8 mouse cellular contexts compared by ENCODE assay signal in genomic region chr10:127048608-127049394, GRCm38 (mm10). TPM values are rescaled to one million over a fixed set of nuclear protein-coding genes. Genes with fewer than 3 reads are reported as not detected.
DNase-seq lines count a peak whose midpoint lies in the region; ATAC-seq and TF ChIP-seq lines count a peak whose summit lies in the region.

No protein-coding gene starts in this region.

- peak; percentile 52 for TF ChIP-seq CTCF in layer of hippocampus, adult 2 months (conservative IDR thresholded peaks at IDR 0.05)

- no peak overlapping the region for H3K27ac ChIP-seq in layer of hippocampus, adult 2 months
- no peak overlapping the region for H3K27ac ChIP-seq in hindbrain, embryonic 14.5 days
- no peak overlapping the region for H3K27ac ChIP-seq in midbrain, embryonic 16.5 days (ENCODE audit: low read length)

- H3K4me2 ChIP-seq in hindbrain, embryonic 14.5 days (replicated peaks) = no peak overlapping the region
- no peak overlapping the region for H3K4me2 ChIP-seq in midbrain, embryonic 16.5 days (ENCODE audit: low read length)

- peak; percentile 34 for DNase-seq in CD4-positive, CD25-positive, alpha-beta regulatory T cell, adult 2 months (ENCODE audit: low read depth, low spot score)
- DNase-seq in layer of hippocampus, adult 2 months (ENCODE audit: low spot score in 2 of 2) = no peak
- no peak for DNase-seq in layer of hippocampus, adult 9-11 months
- DNase-seq in hindbrain, embryonic 14.5 days (ENCODE audit: low spot score) = no peak
- no peak for DNase-seq in right cerebral cortex, postnatal 10 days (ENCODE audit: low spot score in 2 of 2)
- no peak for DNase-seq in cerebellum, adult 18-20 months

- H3K27me3 ChIP-seq in hindbrain, embryonic 14.5 days (ENCODE audit: control insufficient read depth, insufficient read depth, low read length) = peaks cover 53% of the 10 kb centered on the region
- peaks cover 43% of the 10 kb centered on the region for H3K27me3 ChIP-seq in midbrain, embryonic 16.5 days (ENCODE audit: control insufficient read depth, insufficient read depth, low read depth, low read length)

- H3K36me3 ChIP-seq in hindbrain, embryonic 14.5 days (replicated peaks; ENCODE audit: control insufficient read depth, insufficient read depth) = peaks cover 15% of the 10 kb centered on the region
- H3K36me3 ChIP-seq in midbrain, embryonic 16.5 days (ENCODE audit: control insufficient read depth, insufficient read depth, low read length) = no peaks in the 10 kb centered on the region

- H3K4me3 ChIP-seq in layer of hippocampus, adult 2 months = no peak overlapping the region
- H3K4me3 ChIP-seq in hindbrain, embryonic 14.5 days (replicated peaks; ENCODE audit: low read length) = peak overlapping the region; percentile 11; the same call in 1 of the 2 replicates
- no peak overlapping the region for H3K4me3 ChIP-seq in midbrain, embryonic 16.5 days (ENCODE audit: low read depth, low read length)

- H3K9me3 ChIP-seq in hindbrain, embryonic 14.5 days (ENCODE audit: control insufficient read depth, low read length) = no peaks in the 10 kb centered on the region
- no peaks in the 10 kb centered on the region for H3K9me3 ChIP-seq in midbrain, embryonic 16.5 days (replicated peaks; ENCODE audit: control insufficient read depth, low read length, poor library complexity, severe bottlenecking)

- WGBS in hindbrain, embryonic 14.5 days = 4% methylated on average over 35 of the region's 35 CpGs
- 5% methylated on average over 35 of the region's 35 CpGs for WGBS in midbrain, embryonic 16.5 days

- ATAC-seq in CD4-positive, CD25-positive, alpha-beta regulatory T cell, adult 4 months = no peak
- no peak for ATAC-seq in hindbrain, embryonic 14.5 days (ENCODE audit: low FRiP score)
- no peak for ATAC-seq in midbrain, embryonic 16.5 days

- H3K4me1 ChIP-seq in hindbrain, embryonic 14.5 days (replicated peaks; ENCODE audit: control insufficient read depth, insufficient read depth, low read length) = no peaks in the 10 kb centered on the region
- peaks cover 4% of the 10 kb centered on the region; the same call in 1 of the 2 replicates for H3K4me1 ChIP-seq in midbrain, embryonic 16.5 days (ENCODE audit: control insufficient read depth, insufficient read depth, low read length)

- no peak overlapping the region for H3K9ac ChIP-seq in hindbrain, embryonic 14.5 days
- H3K9ac ChIP-seq in midbrain, embryonic 16.5 days (ENCODE audit: low read depth, low read length) = 0 out of 2 replicates have a peak overlapping the region, but pooled peaks have one; percentile 21

RNA-seq across cellular contexts. Expression of gene Cyp27b1, which starts 0.8 kb away (rescaled TPM):
- polyA plus RNA-seq in CD4-positive, CD25-positive, alpha-beta regulatory T cell, adult 4 months (2017; shearing (Covaris generic)) = under 1 TPM in 1 of 2 experiments, not detected in 1; 0.27 TPM
- 1 to 10 TPM; 1.0 to 1.1 TPM for total RNA-seq in layer of hippocampus, adult 2 months (2021)
- polyA plus RNA-seq in hindbrain, embryonic 14.5 days (2014; fragmentation: Nextera tagmentation; extraction: Ambion mirVana) = 0.08 TPM in 1 of 2 replicates, not detected in the other
- 0.08 and 0.14 TPM in 2 replicates for polyA plus RNA-seq in midbrain, embryonic 16.5 days (2015; fragmentation: Nextera tagmentation; extraction: Ambion mirVana)

RNA-seq across cellular contexts. Expression of gene Eef1akmt3, which starts 7.5 kb away (rescaled TPM):
- under 1 TPM in 1 of 2 experiments, not detected in 1; 0.38 TPM for polyA plus RNA-seq in CD4-positive, CD25-positive, alpha-beta regulatory T cell, adult 4 months (2017; shearing (Covaris generic))
- total RNA-seq in layer of hippocampus, adult 2 months (2021) = under 1 TPM; 0.12 to 0.20 TPM
- 0.13 and 0.25 TPM in 2 replicates for polyA plus RNA-seq in hindbrain, embryonic 14.5 days (2014; fragmentation: Nextera tagmentation; extraction: Ambion mirVana)
- polyA plus RNA-seq in midbrain, embryonic 16.5 days (2015; fragmentation: Nextera tagmentation; extraction: Ambion mirVana) = 0.21 and 0.22 TPM in 2 replicates

RNA-seq across cellular contexts. Expression of gene Mettl1, which starts 7.6 kb away (rescaled TPM):
- 10 to 100 TPM; 29.9 to 30.2 TPM for polyA plus RNA-seq in CD4-positive, CD25-positive, alpha-beta regulatory T cell, adult 4 months (2017; shearing (Covaris generic))
- 10 to 100 TPM; 12.7 to 14.0 TPM for total RNA-seq in layer of hippocampus, adult 2 months (2021)
- polyA plus RNA-seq in hindbrain, embryonic 14.5 days (2014; fragmentation: Nextera tagmentation; extraction: Ambion mirVana) = 19.5 and 22.1 TPM in 2 replicates
- 20.1 TPM in 2 replicates for polyA plus RNA-seq in midbrain, embryonic 16.5 days (2015; fragmentation: Nextera tagmentation; extraction: Ambion mirVana)

RNA-seq across cellular contexts. Expression of gene March9, which starts 11.2 kb away (rescaled TPM):
- polyA plus RNA-seq in CD4-positive, CD25-positive, alpha-beta regulatory T cell, adult 4 months (2017; shearing (Covaris generic)) = under 1 TPM; 0.19 to 0.73 TPM
- 10 to 100 TPM; 19.8 TPM for total RNA-seq in layer of hippocampus, adult 2 months (2021)
- polyA plus RNA-seq in hindbrain, embryonic 14.5 days (2014; fragmentation: Nextera tagmentation; extraction: Ambion mirVana) = 12.0 and 12.9 TPM in 2 replicates
- 5.6 and 6.3 TPM in 2 replicates for polyA plus RNA-seq in midbrain, embryonic 16.5 days (2015; fragmentation: Nextera tagmentation; extraction: Ambion mirVana)

RNA-seq across cellular contexts. Expression of gene Cdk4, which starts 14.5 kb away (rescaled TPM):
- polyA plus RNA-seq in CD4-positive, CD25-positive, alpha-beta regulatory T cell, adult 4 months (2017; shearing (Covaris generic)) = 100 to 1,000 TPM; 294 to 347 TPM
- 10 to 100 TPM; 84.6 to 94.8 TPM for total RNA-seq in layer of hippocampus, adult 2 months (2021)
- polyA plus RNA-seq in hindbrain, embryonic 14.5 days (2014; fragmentation: Nextera tagmentation; extraction: Ambion mirVana) = 764 and 784 TPM in 2 replicates
- 646 and 776 TPM in 2 replicates for polyA plus RNA-seq in midbrain, embryonic 16.5 days (2015; fragmentation: Nextera tagmentation; extraction: Ambion mirVana)
